Mouse (Mus musculus): ENCODE results near the gene Kpna4.

GRCm38 (mm10) chr3:69127693-69128092 lies 780 bp upstream of the Kpna4 start:
- no peak for TF ChIP-seq POLR2A (IDR thresholded peaks at IDR 0.05; ENCODE audit: insufficient read depth, low read depth, low read length)
- no peak for TF ChIP-seq CTCF (IDR thresholded peaks at IDR 0.05; ENCODE audit: insufficient read depth, low read depth, low read length)
